Mouse (Mus musculus) liver, embryonic 14.5 days (tissue): ENCODE data around the gene Tppp. TPM values are rescaled to one million over a fixed set of nuclear protein-coding genes. Genes with fewer than 3 reads are reported as not detected.

Source experiments
- ATAC-seq: fragments of 200-750 bp; cut with Nextera tagmentation; 2 replicates; pipeline ENCODE4 v1.8.0; 2017; ENCODE audit warnings: moderate number of reproducible peaks, mild to moderate bottlenecking, moderate library complexity; ENCODE audit not compliant: insufficient read depth
- DNase-seq, 3 experiments: peaks; one replicate each; pipeline ENCODE4 v3.0.0-alpha.2; 2012 to 2013; ENCODE audit warnings: low read depth in 3 of 3, low spot score in 3 of 3
- H3K27ac ChIP-seq: fragments of 300-500 bp; sonication (generic); 2 replicates; pipeline ENCODE4 v1.5.1; 2014; ENCODE audit warnings: moderate library complexity, mild to moderate bottlenecking, control low read depth, inconsistent platforms
- H3K27me3 ChIP-seq: fragments of 300-500 bp; sonication (generic); 2 replicates; pipeline ENCODE4 v1.6.1; 2014; ENCODE audit warnings: mild to moderate bottlenecking, low read length, moderate library complexity; ENCODE audit not compliant: control insufficient read depth, insufficient read depth
- H3K36me3 ChIP-seq: fragments of 300-500 bp; sonication (generic); replicated peaks from 2 replicates; pipeline ENCODE4 v1.6.1; 2014; ENCODE audit warnings: low read depth; ENCODE audit not compliant: control insufficient read depth, insufficient read depth
- H3K4me1 ChIP-seq, 2 experiments: fragments of 200-500 bp in 1 of 2; fragments of 300-500 bp in 1 of 2; sonication (generic) in 1 of 2; replicated peaks; 2 replicates each; pipeline ENCODE4 v1.6.1; 2012 to 2014; ENCODE audit warnings: antibody characterized with exemption in 1 of 2, inconsistent platforms in 1 of 2, low read length in 1 of 2; ENCODE audit not compliant: control insufficient read depth in 2 of 2, insufficient read depth in 2 of 2
- H3K4me2 ChIP-seq: fragments of 300-500 bp; sonication (generic); 2 replicates; pipeline ENCODE4 v1.6.1; 2014; ENCODE audit warnings: low read depth, mild to moderate bottlenecking, control low read depth, moderate library complexity
- H3K4me3 ChIP-seq, 2 experiments: fragments of 200-500 bp in 1 of 2; fragments of 300-500 bp in 1 of 2; sonication (generic) in 1 of 2; 2 replicates each; pipeline ENCODE4 v1.5.1; 2012 to 2014; ENCODE audit warnings: low read depth in 2 of 2, low read length in 2 of 2, mild to moderate bottlenecking in 2 of 2, control low read depth in 1 of 2, inconsistent platforms in 1 of 2, moderate library complexity in 1 of 2; ENCODE audit not compliant: insufficient read depth in 1 of 2
- H3K9ac ChIP-seq: fragments of 300-500 bp; sonication (generic); replicated peaks from 2 replicates; pipeline ENCODE4 v1.6.1; 2014; ENCODE audit warnings: mild to moderate bottlenecking, control low read depth, moderate library complexity
- H3K9me3 ChIP-seq: fragments of 300-500 bp; sonication (generic); 2 replicates; pipeline ENCODE4 v1.6.1; 2016; ENCODE audit warnings: low read length, mixed read lengths; ENCODE audit not compliant: control insufficient read depth
- CTCF ChIP-seq: IDR thresholded peaks from 2 replicates; pipeline ENCODE4 v1.5.1; 2016; ENCODE audit warnings: antibody characterized with exemption, low read depth, control low read depth
- EP300 ChIP-seq: IDR thresholded peaks from 2 replicates; pipeline ENCODE4 v1.6.1; 2016; ENCODE audit warnings: antibody characterized with exemption, low read depth
- WGBS: fragments of 180-500 bp; shearing (Covaris S2); extraction: QIAGEN DNeasy Blood & Tissue Kit; methylation state at CpG from one replicate; pipeline ENCODE4 v1.1.7; 2014; ENCODE audit not compliant: insufficient replicate concordance; 5-methylcytosine and 5-hydroxymethylcytosine counted together
- polyA plus RNA-seq, 2 experiments: library from polyadenylated mRNA; depleted of rRNA in 1 of 2; stranded (reverse) in 1 of 2; unstranded in 1 of 2; fragments of >200 nt; fragmentation: Nextera tagmentation in 1 of 2; extraction: Ambion mirVana in 1 of 2; gene quantifications; 2 replicates each; pipeline versions ENCODE4 v1.2.1 to v1.2.3; 2012 to 2014

Tppp gene
- polyA plus RNA-seq, 2 experiments: 0.08 to 0.29 TPM

- TF ChIP-seq EP300: no peak
- TF ChIP-seq CTCF: peak; percentile 84
- Histone ChIP-seq H3K9me3 (no peaks in the 10 kb centered on the region), H3K36me3 (no peaks in the 10 kb centered on the region), H3K4me1 (peaks cover 0 to 8% of the 10 kb centered on the region in 2 experiments; a peak in 1 of 4 replicates), H3K9ac (no peak overlapping the region), H3K4me3 (peak overlapping the region in 1 of 2 experiments; percentile 10; a peak in 1 of 4 replicates), H3K4me2 (peak overlapping the region; percentile 54), H3K27ac (no peak overlapping the region), H3K27me3 (no peaks in the 10 kb centered on the region)
- DNase-seq (peak in 1 of 3 experiments; percentile 44), ATAC-seq (peak; percentile 63)
- 16% methylated on average over 12 of the region's 12 CpGs for WGBS
Measured at GRCm38 (mm10) chr13:73970545-73971448, 38.4 kb upstream of the Tppp start.

DNA sequence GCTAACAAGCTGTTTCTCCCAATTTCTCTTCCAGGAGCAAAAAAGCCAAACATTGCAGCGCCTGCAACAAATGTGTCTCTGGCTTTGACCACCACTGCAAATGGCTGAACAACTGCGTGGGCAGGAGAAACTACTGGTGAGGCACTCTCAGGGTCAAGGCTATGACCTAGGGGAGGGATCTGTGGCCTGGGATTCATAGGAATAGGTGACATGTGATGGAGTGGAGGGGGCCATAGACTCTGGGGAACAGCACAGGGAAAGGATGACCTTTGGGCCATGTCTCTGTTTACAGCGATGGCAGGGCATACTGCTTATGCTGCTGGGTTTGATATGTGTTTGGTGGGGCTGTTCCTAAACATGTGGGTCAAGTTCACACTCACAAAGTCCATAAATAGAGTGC, 34.7 kb upstream of the Tppp start:
- Histone ChIP-seq H3K9me3 (no peaks in the 10 kb centered on the region), H3K4me2 (no peak overlapping the region), H3K27ac (no peak overlapping the region), H3K4me3 (no peak overlapping the region), H3K9ac (no peak overlapping the region), H3K27me3 (no peaks in the 10 kb centered on the region), H3K36me3 (no peaks in the 10 kb centered on the region), H3K4me1 (peaks cover 2 to 9% of the 10 kb centered on the region in 2 experiments; a peak in 2 of 4 replicates)
- WGBS: 60% methylated on average over 3 of the region's 3 CpGs
- TF ChIP-seq EP300 (no peak), CTCF (no peak)
- DNase-seq (no peak), ATAC-seq (no peak)

- WGBS: 41% methylated on average over 5 of the region's 5 CpGs
- DNase-seq (no peak), ATAC-seq (peak; percentile 70)
- no peak overlapping the region for H3K27ac ChIP-seq
- H3K36me3 ChIP-seq: no peaks in the 10 kb centered on the region
- H3K4me1 ChIP-seq: peaks cover 2 to 7% of the 10 kb centered on the region in 2 experiments; a peak in 2 of 4 replicates
- no peak overlapping the region for H3K9ac ChIP-seq
- no peak overlapping the region for H3K4me2 ChIP-seq
- H3K4me3 ChIP-seq: no peak overlapping the region
- H3K27me3 ChIP-seq: no peaks in the 10 kb centered on the region
- no peak for TF ChIP-seq CTCF
- TF ChIP-seq EP300: peak; percentile 42; the same call in 1 of the 2 replicates
- H3K9me3 ChIP-seq: no peaks in the 10 kb centered on the region
Measured at GRCm38 (mm10) chr13:73976935-73977334, 32.3 kb upstream of the Tppp start.

GRCm38 (mm10) chr13:73990325-73990724, 18.9 kb upstream of the Tppp start:
- peak overlapping the region; percentile 35; the same call in 1 of the 2 replicates for H3K27ac ChIP-seq
- H3K4me1 ChIP-seq: peaks cover 6 to 10% of the 10 kb centered on the region in 2 experiments; a peak in 3 of 4 replicates
- DNase-seq (peak in 1 of 3 experiments; percentile 33), ATAC-seq (peak; percentile 57)
- no peaks in the 10 kb centered on the region for H3K27me3 ChIP-seq
- WGBS: 36% methylated on average over 5 of the region's 5 CpGs
- no peaks in the 10 kb centered on the region for H3K9me3 ChIP-seq
- TF ChIP-seq CTCF (no peak), EP300 (no peak)
- no peaks in the 10 kb centered on the region for H3K36me3 ChIP-seq
- peak overlapping the region; percentile 16 for H3K4me2 ChIP-seq
- no peak overlapping the region for H3K9ac ChIP-seq
- no peak overlapping the region for H3K4me3 ChIP-seq

- no peak overlapping the region for H3K4me3 ChIP-seq
- H3K27ac ChIP-seq: no peak overlapping the region; the same call in 1 of the 2 replicates
- ATAC-seq (peak; percentile 95), DNase-seq (peak; percentile 56 to 75 (median 59))
- TF ChIP-seq EP300: peak; percentile 83
- TF ChIP-seq CTCF: no peak
- H3K4me2 ChIP-seq: peak overlapping the region; percentile 16
- peaks cover 6 to 10% of the 10 kb centered on the region in 2 experiments; a peak in 3 of 4 replicates for H3K4me1 ChIP-seq
- no peak overlapping the region for H3K9ac ChIP-seq
- no peaks in the 10 kb centered on the region for H3K27me3 ChIP-seq
- WGBS: 22% methylated on average over 2 of the region's 2 CpGs
- no peaks in the 10 kb centered on the region for H3K9me3 ChIP-seq
- H3K36me3 ChIP-seq: no peaks in the 10 kb centered on the region
Measured at GRCm38 (mm10) chr13:73990761-73991160, 18.4 kb upstream of the Tppp start.
